Mouse (Mus musculus) olfactory bulb, adult 2 months (tissue): ENCODE data around the gene A3galt2.

Source experiments
- CTCF ChIP-seq: fragments of 200-500 bp; IDR thresholded peaks from 2 replicates; pipeline ENCODE4 v1.5.1; 2012; ENCODE audit warnings: low read depth, mild to moderate bottlenecking, low read length, moderate library complexity; ENCODE audit not compliant: insufficient read depth
- POLR2A ChIP-seq: fragments of 200-500 bp; IDR thresholded peaks from 2 replicates; pipeline ENCODE4 v1.6.1; 2012; ENCODE audit warnings: mild to moderate bottlenecking, low read depth, low read length, moderate library complexity; ENCODE audit not compliant: insufficient read depth

DNA sequence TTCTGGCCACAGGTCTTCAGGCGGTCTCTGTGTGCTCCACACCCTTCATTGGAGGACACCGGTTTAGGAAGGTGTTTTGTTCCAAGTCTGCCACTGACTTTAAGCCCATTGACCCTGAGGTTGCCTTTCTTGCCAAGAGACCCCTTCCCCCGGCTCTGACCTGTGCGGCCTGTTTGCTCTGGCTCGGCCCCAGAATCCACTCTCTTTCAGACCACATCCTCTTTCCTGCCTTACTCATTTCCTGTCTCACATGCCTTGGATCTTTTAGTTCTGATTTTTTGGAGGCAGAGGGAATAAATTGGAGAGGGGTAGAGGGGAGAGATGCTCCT is 25.5 kb upstream of the A3galt2 start:
- TF ChIP-seq CTCF (no peak), POLR2A (no peak)
